Mouse (Mus musculus): ENCODE results near the gene Stard9.
"Not testable (repeated sequence)": the region's sequence is repeated elsewhere in the genome, so short reads cannot be mapped to it uniquely, and the experiment has no call there.

Stard9 gene

DNA sequence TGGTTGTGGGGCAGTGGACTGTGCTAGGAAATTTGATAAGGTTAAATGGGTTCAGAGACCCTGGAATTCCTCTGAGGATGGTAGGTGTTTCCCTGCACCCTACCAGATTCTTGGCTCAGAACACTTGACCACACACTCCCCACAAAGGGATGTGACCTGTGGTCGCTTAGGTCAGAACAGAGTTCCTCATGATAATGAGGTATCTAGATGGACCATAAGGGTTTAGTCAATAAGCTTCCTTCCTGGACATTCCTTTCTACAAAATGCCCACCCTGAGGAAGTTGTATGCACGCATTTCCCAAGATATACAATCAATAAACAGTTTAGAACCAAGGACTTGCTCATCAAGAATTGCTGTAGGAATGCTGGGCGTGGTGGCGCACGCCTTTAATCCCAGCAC, 27.0 kb downstream of the Stard9 start:
- no peak for DNase-seq

DNA sequence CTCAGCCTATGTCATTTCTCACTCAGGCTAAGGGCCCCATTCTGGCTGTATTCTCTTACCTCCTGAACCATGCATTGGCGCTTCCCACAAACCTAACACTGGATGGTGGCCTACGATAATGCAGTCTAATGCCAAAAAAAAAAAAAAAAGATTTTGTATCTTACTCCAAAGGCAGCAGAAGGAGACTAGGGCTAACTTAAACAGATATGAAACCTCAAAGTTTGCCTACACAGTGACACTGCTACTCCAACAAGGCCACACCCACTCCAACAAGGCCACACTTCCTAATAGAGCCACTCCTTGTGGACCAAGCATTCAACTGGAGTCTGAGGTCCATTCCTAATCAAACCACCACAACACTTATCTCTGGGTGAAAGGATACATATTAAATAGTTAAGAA, 27.8 kb downstream of the Stard9 start:
- DNase-seq = no peak

DNA sequence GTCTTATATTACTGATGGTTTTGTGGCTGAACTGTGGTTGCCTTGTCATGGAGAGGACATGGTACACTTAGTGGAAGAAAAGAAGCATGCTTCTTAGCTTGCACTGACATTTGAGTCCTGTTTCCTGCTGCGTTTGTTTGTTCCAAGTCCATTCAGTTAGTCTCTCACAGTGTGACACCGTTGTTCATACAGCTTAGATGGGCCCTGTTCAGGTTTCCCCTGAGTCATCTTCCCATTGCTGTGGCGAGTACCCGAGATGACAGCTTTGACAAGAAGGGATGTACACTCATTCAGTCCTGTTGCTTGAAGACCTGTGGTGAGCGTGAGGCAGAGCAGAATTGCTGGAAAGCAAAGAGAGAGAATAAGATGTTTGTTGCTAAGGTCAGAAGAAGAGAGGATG, 29.6 kb downstream of the Stard9 start:
- no peak for DNase-seq

DNA sequence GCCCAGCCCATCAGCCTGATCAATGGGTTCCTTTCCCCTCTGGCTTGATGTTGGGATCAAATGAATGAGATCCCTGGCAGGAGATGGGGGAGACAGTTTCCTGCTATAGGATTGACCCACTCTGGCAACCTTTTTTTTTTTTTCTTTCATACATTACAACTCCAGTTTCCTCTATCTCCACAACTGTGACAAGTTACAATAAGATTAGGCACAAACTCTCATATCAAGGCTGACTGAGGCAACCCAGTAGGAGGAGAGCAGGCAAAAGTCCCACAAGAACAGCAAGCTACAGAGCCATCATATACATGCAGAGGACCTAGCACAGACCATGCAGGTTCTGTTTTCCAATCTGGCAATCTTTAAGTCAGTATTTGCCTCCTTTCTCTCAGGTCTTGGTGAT, 30.4 kb downstream of the Stard9 start:
- no peak for DNase-seq

DNA sequence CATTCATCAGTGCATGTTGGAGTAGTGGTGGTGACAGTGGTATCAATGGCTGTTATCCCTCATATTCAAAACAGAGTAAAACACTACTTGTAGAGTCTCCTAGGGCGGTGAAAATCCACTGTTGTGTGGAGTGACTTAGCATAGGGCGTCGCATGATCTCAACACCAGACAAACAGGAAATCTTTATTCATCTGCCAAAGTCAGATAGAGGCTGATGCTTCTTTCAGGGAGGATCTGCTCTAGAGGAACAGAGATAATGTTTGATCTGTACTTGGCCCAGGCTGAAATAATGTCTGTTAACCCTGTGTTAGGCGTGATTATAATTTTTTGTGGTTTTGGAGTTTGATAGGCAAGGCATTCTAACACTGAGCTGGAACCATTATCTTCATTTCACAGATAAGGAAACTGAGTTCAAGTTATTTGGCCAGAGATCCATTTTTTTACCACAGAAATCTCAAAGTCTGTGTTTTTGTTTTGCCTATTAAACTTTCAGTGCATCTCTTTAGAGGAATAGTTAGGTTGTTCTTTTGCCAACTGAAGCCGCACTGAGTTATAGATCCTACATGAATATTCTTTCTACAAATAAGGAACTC, 31.7 kb downstream of the Stard9 start:
- peak in 1 of 2 experiments; percentile 14 for DNase-seq

DNA sequence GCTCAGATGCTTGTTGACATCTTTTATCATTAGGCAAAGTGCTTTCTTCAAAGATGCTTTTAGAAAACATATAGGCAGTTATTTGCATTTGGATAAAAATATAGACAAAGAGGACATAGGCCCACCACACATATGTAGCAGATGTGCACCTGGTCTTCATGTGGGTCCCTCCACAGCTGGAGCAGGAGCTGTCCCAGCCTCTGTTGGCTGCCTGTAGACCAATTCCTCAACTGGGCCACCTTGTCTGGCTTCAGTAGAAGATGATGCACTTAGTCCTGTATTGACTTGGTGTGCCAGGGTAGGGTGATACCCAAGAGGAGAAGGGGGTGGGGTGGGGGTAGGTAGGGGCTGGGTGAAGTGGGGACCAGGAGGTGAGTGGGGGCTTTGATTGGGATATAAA, 33.8 kb downstream of the Stard9 start:
- no peak for DNase-seq

DNA sequence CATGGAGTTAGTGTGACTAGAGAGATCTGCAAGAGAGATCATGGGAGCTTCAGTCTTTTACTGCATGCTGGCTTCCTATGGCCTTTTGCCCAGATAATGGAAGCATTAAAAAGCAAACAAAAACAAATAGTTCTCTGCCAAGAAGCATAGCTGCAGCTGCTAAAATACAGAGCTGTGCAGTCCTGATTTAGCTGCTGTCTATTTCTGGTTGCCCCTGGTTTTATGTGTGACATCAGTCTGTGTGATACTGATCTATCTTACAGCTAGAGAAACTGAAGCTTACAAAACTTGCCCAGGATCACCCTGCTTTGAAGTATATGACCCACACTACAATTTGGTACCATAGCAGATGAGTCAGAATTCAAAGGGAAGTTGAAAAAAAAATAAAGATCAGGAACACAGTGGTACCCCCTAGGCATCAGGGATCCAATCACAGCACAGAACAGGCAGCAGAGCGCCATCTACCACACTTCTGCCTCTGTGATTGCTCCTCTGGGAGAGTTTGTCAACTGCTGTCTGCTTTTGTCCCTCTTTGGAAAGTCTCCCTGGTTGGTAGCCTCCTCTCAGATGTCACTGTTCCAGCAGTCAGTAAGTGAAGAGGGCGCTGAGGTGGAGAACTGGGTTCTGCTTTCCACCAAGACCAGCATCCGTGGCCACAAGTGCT, 34.7 kb downstream of the Stard9 start:
- DNase-seq = no peak

DNA sequence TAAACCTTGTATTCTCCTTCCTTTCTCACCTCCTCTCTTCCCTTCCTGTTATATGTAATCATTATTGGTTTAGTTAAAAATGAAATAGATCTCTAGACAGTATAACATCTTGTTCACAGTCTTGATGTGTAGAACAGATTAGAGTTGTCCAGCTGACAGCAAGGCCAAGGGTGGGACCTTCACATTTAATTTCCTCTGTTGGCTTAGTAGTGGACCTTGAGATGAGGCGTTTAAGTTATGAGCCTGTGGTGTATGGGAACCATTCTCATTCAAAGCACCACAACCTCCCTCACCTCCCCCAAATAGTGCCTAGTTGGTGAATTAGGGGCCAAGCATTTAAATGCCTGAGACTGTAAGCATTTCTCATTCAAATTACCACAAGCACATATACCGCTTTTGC, 38.5 kb downstream of the Stard9 start:
- DNase-seq = no peak

DNA sequence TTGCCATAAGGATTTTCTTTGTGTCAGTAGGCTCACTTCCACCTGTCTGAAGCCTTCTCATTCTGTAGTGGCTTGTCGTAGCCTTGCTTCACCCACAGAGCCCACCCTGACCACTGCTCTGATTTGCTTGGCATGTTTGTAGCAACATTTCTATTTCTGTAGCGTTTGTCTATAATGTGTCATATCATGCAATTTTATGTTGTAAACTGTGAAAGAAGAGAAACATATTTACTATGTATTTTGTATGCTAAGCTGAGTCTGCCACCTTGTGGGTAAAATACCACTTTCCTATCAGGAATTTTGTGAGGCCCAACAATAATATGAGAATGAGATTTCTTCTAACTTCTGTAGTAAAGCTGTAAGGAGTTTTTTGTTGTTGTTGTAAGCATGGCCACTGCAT, 41.3 kb downstream of the Stard9 start:
- no peak for DNase-seq

DNA sequence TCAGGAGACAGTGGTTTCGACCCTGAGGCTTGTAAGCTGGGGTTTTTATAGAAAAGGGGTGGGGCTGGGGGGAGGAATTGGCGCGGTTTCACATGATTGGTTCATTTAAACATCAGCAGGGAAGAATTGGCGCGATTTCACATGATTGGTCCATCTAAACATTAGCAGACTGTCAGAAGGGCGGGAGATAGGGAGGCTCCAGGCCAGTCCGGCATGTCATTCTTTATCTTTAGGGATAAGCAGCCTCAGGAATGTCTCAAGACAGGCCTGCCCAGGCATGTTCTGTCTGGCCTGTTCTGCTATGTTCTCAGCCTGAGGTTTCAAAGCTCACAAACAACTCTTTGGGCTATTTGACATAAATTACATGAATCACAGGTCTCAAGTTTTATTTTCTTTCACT, 52.2 kb downstream of the Stard9 start:
- not testable (repeated sequence) for DNase-seq

DNA sequence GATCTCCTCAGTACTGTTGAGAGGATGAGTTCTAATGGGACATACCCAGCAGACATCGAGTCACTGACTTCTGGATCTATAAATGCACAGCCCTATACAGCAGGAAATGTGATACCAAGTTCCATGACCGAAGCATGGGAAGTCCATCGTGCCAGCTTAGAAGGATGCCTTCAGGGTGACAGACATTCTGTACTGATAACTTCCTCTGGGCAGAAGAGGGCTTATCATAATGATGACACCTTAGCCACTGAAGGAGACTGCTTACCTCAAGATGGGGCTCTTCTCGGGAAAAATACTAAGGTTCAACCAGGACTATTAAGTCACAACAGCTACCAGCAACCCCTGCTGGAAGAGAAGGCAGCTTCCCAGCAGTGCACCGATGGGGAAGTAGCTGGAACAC, 68.8 kb downstream of the Stard9 start:
- DNase-seq = no peak

DNA sequence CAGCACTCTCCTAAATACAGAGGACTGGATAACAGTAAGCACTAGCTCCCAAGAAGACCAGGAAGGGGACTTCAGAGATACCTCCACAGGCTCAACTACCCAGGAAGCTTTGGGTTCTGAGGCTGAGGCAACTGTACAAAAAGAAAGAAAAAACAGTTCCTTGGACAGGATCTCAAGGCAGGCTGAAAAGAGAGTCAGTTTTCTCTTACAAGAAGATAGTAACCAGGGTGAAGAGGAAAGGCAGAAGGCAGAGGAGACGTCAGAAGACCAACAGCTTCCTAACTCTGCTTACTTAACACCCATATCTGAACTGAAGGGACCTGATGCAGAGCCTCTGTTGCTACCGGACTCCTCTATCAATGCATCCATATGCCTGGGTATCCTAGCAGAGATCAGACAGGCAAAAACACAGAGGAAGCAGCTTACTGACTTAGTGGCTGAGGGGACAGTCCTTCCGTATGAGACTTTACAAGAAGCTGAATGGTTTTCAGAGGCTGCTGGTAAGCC, 71.5 kb downstream of the Stard9 start:
- DNase-seq = no peak

DNA sequence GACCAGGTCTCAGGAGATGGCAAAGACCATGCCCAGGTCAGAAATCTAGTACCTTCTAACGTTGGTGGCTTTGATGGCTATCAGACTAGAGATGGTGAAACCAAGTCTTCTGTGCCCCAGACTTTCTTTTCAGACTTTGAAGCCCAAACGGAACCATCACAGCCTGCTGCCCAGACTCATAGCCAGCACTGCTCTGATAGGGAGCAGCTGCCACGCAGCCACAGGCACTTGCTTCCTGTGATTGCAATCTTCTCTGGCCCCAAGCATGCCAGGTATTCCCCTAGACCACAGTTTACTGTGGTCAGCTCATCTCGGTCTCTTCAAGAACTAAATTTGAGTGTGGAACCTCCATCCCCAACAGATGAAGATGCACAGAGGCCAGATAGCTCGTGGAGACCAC, 73.8 kb downstream of the Stard9 start:
- DNase-seq = no peak

DNA sequence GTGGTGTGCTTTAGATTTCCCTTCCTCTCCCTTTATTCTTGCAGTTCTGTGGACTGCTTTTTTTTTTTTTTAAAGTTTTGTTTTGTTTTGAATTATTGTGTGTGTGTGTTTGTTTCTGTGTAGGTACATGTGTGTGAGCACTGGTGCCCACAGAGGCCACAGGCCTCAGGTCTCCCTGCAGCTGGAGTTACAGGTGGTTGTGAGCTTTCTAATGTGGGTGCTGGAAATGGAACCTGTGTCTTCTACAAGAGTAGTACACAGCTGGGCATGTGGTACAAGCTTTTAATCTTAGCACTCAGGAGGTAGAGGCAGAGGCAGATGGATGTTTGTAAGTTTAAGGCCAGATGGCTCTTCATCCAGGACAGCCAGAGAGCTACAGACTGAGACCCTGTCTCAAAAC, 78.1 kb downstream of the Stard9 start:
- DNase-seq = no peak

DNA sequence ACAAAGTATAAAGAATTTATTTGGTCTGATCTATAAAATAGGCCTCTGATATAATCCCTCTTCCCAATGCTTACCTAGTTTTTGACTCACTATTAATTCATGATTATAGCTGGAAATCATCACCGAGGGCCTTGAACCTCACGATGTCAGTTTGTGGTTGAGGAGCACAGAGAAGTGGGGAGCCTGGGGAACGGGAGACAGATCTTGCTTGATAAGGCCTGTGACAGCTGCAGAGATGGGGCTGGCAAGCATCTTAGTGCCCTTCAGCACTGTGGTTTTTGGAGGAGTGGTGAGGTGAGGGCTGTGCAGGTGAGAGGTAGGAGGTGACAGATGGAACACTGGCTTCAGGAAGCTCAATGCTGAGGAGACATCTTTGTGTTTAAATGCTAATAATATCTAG, 81.2 kb downstream of the Stard9 start:
- no peak for DNase-seq

DNA sequence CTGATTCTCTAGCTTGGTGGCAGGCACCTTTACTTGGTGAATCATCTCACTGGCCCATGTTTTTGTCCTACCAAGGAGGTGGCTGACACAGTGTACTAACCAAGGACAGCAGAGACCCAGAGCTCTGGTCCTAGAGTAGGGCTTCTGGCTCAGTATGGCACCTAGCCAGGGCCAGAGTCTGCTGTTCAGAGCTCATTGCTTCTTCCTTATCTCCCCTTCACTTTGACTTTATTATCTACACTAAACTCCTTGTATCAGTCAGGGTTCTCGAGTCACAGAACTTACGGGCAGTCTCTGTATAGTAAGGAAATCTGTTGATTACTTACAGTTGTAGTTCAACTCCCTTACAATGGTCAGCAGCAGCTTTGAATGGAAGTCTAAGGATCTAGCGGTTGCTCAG, 82.0 kb downstream of the Stard9 start:
- DNase-seq = no peak

DNA sequence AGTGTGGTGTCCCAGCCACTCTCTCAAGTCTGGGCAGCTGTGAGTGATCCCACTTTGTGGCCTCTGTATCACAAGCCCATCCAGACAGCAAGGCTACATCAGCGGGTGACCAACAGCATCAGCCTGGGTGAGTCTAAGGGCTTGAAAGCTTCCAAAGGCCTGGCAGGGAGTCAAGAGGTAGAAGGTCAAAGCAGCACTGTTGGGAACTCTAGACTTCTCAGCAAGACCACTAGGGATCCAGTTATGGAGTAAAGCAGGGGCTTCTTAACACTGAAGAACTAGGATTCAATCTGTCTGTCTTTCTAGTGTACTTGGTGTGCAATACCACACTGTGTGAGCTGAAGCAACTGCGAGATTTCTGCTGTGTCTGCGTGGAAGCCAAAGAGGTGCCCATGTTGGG, 84.5 kb downstream of the Stard9 start:
- DNase-seq = no peak

DNA sequence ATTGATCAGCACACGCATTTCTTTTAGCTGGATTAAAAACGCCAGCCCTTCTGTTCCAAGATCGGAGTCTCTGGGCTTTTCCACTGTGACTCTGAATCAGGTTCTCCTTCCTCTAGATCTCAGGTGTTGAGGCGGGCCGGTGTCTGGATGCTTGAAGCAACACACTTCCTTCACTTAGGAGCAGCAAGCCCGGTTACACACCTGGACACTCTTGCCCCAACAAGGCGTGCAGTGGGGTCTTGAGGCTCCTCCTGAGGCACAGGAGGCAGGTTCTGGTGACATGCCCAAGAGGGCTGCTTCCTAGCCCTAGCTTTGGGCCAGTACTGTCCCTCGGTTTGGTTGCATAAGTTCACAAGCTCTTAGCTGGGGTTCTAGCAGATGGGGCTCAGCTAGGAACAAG, 89.6 kb downstream of the Stard9 start:
- no peak for DNase-seq

DNA sequence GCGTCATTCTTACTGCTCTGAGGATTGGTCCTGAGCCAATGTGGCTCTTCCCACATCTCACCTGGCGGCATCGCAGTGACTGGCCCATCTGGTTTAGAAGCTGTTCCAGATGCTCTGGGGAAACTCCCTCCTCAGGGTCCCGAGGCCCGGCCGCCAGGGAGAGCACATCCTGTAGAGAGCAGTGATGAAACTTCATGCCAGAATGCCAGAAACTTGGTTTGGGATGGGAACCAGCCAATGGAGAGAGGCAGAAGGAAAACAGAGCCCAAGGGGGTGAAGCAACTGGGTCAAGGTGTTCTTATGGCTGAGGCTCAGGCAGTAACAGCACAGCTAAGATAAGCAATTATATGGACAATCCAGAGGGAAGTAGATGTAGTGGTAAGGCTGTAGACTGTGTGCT, 91.9 kb downstream of the Stard9 start:
- DNase-seq = no peak

DNA sequence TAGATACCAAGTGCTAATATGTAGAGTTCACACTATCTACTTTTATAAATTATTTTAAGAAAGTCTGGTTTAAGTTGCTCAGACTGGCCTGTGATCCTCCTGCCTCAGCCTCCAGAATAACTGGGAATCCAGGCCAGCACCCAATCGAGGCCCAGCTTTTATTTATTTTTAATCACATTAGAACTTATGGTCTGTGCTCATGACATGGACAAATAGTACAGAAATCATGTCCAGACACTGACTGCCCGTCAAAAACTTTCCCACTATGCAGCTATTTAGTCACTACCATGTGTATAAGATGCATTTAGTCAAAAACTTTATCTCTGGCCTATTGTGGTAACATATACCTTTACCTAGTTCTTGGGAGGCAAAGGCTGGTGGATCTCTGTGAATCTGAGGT, 93.0 kb downstream of the Stard9 start:
- no peak for DNase-seq

DNA sequence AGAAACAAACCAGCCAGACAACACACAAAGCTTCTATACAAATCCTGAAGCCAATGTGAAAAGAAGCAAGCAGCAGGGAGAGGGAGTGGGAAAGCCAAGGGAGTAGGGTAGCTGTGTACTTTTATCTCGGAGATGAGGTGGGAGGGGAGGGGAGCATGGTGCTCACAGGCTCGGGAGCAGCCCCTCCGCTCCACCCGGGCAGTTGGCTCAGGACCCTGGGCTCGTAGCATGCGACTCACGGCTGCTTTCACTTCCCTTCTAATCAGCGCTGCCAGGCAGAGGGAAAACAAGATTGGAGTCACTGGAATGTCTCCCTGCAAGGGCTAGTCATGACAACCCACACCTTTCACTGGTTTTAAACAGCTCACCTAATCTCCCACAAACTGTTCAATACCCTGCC, 93.6 kb downstream of the Stard9 start:
- DNase-seq = no peak

DNA sequence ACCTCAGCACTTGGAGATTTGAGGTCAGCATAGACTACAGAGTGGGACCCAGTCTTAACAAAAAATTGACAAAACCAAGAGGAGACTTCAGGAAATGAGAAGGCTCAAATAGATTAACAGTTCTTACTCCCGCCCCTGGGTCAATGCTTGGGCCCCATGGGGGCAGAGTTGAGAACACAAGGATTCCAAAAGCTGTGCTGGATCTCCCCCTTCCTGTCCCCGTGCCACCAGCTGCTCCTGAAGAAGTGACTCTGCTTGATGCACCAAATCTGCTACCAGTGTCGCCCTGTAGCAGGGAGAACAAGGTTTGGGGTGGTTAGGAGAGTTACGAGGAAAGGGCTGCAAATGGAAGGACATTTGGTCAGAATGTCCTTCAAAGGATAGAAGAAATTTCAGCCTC, 94.7 kb downstream of the Stard9 start:
- no peak for DNase-seq

DNA sequence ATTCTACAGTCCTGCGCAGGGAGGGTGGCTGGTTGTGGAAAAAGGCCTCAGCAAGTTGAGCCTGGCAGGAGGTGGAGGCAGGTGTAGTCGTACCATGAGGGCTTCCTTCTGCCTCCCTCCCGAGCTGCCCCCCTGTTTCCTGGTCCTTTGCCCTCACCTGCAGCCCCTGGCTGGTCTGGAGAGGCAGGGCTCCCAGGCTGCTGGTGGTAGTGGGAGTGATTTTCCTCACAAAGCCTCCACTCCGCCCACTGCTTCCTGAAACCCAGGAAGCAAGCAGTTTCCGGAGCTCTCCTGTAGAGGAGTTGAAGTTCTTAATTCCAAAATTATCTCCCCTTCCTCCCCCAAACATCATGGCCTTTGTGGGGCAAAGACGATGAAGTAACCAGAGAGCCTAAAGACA, 95.3 kb downstream of the Stard9 start:
- no peak for DNase-seq

DNA sequence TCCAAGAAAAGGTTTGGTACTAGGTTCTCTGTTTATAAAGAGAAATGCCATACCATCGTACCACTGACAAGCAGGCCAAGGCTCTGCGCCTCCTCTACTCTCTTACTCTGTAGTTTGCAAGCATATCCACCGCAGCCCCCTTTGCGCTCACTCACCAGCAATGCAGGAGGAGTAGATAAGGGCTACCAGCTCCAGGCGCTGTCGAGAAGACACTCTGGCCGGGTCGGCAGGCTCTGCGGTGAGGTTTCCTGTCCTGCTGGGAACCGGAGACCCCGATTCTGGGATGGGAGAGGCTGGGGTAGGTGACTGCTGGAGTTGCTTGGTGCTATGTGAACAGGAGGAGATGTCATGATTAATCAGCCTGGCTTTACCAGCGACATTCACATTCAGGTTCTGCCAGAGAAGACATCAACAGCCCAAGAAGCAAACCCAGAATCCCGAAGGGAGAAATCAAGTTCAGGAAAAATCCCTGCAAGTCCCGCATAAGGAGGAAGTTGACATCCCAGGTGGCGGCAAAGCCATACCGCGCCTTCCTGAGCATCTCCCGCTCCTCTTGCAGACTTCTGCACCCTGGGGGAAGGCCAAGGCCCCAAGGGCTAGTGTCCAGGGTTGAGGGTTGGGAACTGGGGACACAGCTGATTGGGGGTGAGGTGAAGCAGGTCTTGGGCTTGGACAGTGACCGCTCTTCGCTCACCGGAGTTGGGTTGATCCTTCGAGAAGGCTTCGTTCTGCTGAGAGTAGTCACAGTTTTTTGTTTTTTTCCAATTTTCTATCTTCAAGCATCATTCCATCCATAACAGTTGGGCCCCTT, 101.1 kb downstream of the Stard9 start:
- no peak for DNase-seq
